Mouse (Mus musculus) R1 (cell line): Measurements from ENCODE around the gene Klf1.
A peak's percentile ranks its signal among the peaks of the same experiment; 100 is the strongest.
"Not testable (repeated sequence)": the region's sequence is repeated elsewhere in the genome, so short reads cannot be mapped to it uniquely, and the experiment has no call there.

Experiments
- DNase-seq: peaks from one replicate; pipeline ENCODE4 v3.0.0-alpha.2; 2018; ENCODE audit warnings: low read depth, low spot score

Gene Klf1

DNA sequence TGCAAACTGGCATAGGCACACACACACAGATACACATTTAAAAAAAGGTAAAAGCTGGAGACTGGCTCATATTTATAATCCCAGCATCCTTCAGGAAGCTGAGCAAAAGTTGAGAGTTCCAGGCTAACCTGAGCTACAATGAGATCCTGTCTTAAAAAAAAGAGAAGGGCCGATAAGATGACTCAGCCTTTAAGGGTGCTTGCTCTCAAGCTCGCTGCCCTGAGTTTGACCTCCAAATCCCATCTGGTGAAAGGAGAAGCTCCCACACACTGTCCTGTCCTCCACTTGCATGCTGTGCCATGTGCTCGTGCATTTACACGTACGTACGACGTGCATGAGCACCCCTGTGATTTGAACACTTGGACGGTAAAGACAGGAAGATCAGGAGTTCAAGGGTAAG is 5.8 kb downstream of the Klf1 start:
- DNase-seq = peak; percentile 77

DNA sequence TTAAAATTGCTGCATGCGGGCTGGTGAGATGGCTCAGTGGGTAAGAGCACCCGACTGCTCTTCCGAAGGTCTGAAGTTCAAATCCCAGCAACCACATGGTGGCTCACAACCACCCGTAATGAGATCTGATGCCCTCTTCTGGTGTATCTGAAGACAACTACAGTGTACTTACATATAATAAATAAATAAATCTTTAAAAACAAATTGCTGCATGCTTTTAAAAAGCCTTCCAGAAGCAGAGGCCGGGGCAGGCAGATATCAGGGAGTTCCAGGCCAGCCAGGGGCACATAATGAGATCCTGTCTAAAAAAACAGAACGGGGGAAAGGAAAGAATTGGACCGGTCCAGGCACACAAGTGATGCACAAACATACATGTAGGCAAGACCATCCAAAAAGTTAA is 6.3 kb downstream of the Klf1 start:
- not testable (repeated sequence) for DNase-seq

DNA sequence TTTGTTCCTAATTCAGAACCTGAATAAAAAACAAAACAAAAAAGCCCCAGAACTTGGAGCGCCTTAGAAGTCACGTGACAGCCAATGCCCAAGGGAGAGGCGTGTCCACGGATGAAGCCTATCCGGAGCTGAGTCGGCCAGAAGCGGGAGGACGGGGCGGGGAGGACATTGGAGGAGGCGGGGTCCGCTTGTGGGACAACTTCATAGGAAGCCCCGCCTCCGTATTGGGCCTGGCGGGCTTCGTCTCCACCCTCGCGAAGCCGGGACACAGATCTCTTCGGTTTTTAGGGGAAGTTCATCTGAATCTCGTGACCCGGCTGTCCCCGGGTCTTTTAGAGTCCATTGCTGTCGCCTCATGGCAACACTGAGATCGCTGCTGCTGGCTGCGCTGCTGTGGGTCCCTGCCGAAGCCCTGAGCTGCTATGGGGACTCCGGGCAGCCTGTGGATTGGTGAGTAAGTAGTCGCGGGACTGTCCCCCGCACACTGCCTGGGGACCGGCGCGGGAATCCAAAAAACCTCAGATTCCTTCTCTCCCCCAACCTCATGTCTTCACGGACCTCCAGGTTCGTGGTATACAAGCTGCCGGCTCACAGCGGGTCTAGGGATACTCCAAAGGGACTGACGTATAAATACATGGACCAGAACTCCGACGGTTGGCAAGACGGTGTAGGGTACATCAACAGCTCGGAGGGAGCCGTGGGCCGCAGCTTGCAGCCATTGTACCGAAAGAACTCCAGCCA is 6.9 kb downstream of the Klf1 start, which contains the start of gene Dnase2a:
TSS of gene Dnase2a (plus strand) at position 140 of the 741 bp plus-strand sequence.
- DNase-seq = peak; percentile 99

GRCm38 (mm10) chr8:84909162-84909767 is 7.5 kb downstream of the Klf1 start:
- DNase-seq = no peak

GRCm38 (mm10) chr8:84909949-84910348 is 8.2 kb downstream of the Klf1 start:
- no peak for DNase-seq

DNA sequence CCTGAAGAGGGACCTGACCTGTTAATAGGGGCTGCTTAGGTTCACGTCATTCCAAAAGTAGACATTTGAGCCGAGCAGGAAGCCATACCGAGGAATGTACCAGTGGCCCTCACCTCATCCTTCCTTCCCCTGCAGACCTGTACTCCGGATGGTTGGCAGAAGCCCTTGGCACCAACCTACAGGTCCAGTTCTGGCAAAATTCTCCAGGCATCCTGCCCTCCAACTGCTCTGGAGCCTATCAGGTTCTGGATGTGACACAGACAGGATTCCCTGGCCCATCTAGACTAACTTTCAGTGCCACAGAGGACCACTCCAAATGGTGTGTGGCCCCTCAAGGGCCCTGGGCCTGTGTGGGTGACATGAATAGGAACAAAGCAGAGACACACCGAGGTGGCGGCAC is 8.8 kb downstream of the Klf1 start:
- DNase-seq = no peak

DNA sequence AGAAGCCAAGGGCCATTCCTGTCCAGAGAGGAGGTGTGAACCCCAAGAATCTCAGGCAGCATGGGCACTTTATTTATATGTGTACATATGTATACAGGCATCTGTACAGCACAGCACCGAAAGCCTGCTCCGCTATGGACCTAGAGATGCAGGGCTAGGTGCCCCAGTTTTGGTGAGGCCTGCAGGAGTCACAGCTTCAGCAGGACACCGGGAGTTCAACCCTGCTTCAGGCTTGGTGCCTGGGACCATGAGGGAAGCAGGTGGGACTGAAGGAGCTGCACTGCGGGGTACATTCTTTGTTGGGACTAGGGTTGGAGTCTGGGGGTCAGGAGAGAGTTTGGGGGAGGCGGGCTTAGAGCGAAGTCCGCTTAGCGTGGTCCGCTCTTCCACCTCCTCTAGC is 10.1 kb downstream of the Klf1 start:
- DNase-seq = no peak

DNA sequence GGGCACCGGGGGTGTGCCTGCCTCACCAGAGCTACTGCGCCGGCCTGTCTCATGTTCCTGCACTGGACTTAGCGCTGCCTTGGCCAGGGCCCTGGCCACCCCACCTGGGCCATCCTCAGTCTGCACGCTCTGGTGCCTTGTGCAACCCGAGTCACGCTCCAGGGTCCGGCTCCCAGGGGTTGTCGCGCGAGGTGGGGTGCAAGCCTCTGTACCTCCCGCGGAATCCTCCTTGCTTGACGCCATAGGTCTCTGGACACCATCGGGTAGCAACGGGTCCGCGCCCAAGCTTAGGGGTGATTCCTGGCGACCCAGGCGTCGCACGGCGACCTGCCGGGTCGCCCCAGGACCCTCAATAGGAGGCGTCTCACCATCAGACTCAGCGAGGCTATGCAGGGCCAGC is 10.7 kb downstream of the Klf1 start:
- DNase-seq = no peak

GRCm38 (mm10) chr8:84912895-84913501 is 11.3 kb downstream of the Klf1 start:
- peak; percentile 98 for DNase-seq

- peak; percentile 68 for DNase-seq
Measured at GRCm38 (mm10) chr8:84913502-84913900, 11.8 kb downstream of the Klf1 start.

GRCm38 (mm10) chr8:84913960-84914359 is 12.2 kb downstream of the Klf1 start:
- peak; percentile 97 for DNase-seq

DNA sequence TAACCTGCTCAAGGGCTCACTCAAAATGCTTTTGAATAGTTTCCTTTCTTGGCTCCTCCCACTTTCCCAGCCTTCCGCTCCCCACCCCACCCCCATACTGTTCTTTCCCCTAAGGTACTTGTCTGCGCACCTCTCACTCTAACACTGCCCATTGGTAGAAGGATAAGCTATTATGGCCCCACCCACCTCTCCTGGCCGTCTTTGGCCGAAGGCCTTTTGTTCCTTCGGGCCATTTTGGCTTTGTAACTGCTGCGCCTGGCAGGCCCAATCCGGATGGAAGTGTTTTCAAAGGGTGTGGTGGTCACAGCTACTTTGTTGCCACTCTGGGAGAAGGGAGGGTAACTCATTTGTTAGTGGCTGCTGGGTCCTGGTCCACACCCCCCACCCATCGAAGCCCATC is 13.5 kb downstream of the Klf1 start:
- DNase-seq = peak; percentile 97

- DNase-seq = peak; percentile 76
Measured at GRCm38 (mm10) chr8:84917781-84918180, 16.1 kb downstream of the Klf1 start.

- peak; percentile 68 for DNase-seq
Measured at GRCm38 (mm10) chr8:84918646-84919045, 16.9 kb downstream of the Klf1 start.

DNA sequence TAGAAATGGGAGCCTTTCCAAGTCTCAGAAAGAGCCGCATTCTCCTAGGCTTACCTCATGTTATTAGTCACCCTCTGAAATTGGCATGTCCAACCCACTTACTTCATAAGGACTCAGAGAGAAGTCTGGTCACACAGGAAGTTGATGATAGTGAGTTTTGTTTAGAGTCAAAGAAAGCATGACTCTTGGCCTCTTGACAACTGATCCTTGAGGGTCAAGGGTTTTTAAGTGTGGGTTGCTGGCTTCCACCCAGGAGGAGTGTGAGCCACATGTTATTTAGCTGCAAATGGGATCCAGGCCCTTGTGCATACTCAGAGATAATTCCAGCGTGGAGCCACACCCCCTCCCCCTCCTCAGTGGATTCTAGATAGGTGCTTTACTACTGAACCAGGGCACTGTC is 19.9 kb downstream of the Klf1 start:
- no peak for DNase-seq

GRCm38 (mm10) chr8:84925557-84925956 is 23.8 kb downstream of the Klf1 start:
- no peak for DNase-seq

DNA sequence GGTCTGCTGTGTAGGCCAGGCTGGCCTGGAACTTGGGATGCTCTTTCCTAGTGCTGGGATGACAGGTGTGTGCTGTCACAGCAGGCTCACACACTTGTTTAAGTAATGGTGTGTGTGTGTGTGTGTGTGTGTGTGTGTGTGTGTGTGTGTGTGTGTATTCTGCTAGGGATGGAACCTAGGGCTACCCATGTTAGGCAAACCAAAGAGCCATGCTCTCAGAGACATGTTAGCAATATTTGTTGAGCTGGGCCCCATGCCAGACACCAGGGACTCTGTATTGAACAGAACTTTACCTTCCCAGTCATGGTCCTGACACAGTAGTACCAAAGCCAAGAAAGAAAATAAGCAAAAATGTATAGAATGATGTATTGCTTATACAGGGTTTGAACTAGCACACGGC is 25.8 kb downstream of the Klf1 start:
- no peak for DNase-seq

- DNase-seq = peak; percentile 73
Measured at GRCm38 (mm10) chr8:84928456-84929306, 27.0 kb downstream of the Klf1 start.

GRCm38 (mm10) chr8:84930582-84930981 is 28.9 kb downstream of the Klf1 start:
- DNase-seq = no peak

DNA sequence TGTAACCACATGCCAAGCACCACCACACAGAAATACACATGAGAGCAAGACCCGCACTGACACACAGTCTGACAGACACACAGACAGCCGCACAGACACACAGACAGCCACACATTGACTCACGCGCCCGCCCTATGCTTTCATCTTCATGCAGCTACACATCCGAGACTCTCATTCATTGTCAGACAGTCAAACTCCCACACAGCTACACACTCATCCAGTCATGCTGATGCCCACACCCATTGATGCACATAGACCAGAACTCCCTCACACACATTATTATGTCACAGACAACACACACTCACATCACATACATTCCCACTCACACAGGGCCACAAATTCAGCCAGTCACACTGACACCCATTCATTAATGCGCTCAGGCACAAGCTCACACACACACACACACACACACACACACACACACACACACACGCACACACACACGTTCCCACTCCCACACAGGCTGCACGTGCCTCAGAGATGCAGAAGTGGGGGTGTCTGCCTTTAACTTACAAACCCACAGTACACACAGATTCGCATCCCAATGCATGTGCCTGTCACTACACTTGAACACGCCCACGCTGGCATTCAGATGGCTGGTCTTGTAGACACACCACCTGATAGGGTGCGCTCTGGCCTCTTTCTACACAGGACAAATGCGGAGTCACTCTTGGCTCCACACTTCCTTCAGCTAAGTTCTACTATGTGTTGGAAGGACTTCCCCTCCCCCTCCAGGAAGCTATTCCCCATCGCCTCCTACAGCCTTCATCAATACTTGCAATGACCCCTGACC is 32.2 kb downstream of the Klf1 start:
- DNase-seq = no peak

GRCm38 (mm10) chr8:84934860-84935259 is 33.1 kb downstream of the Klf1 start:
- peak; percentile 93 for DNase-seq
